Mouse (Mus musculus): Measurements from ENCODE around the gene Hist2h3c1.

The Hist2h3c1 gene

GRCm38 (mm10) chr3:96292641-96293040 is 46.2 kb downstream of the Hist2h3c1 start:
- DNase-seq = no peak

GRCm38 (mm10) chr3:96293368-96293767 is 46.9 kb downstream of the Hist2h3c1 start:
- no peak for DNase-seq

GRCm38 (mm10) chr3:96293787-96294186 is 47.3 kb downstream of the Hist2h3c1 start, which contains the start of gene Fcgr1:
Gene Fcgr1, minus strand, starts transcription at chr3:96293969.
- no peak for DNase-seq

All from thymus, postnatal 14 days (tissue).